Mouse (Mus musculus): ENCODE results near the gene Fam126b.
"Not testable (repeated sequence)": the region's sequence is repeated elsewhere in the genome, so short reads cannot be mapped to it uniquely, and the experiment has no call there.

The Fam126b gene

GRCm38 (mm10) chr1:58568456-58569130, 17.5 kb downstream of the Fam126b start:
- no peak for DNase-seq

DNA sequence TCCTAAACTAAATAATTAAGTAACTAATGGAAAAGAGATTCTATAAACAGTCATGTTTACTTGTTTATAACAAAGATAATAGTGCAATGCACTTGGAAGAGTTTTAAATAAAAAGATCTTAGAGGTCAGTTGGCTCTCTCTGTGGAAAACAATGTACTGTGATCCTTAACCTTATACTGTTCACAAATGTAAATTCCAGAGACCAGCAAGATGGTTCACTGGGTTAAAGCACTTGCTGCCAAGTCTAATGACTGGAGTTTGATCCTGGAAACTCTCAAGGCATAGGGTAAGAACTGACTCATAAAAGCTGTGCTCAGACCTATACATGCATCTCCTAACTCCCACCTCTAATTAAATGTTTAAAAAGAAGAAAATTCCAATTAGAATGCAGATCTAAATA, 19.5 kb downstream of the Fam126b start:
- no peak for DNase-seq

GRCm38 (mm10) chr1:58564981-58565380, 21.1 kb downstream of the Fam126b start:
- no peak for DNase-seq

- peak; percentile 71 for DNase-seq
These were observed 23.7 kb downstream of the Fam126b start for GRCm38 (mm10) chr1:58562455-58562854.

- not testable (repeated sequence) for DNase-seq
These were observed 25.8 kb downstream of the Fam126b start for GRCm38 (mm10) chr1:58560370-58560769.

DNA sequence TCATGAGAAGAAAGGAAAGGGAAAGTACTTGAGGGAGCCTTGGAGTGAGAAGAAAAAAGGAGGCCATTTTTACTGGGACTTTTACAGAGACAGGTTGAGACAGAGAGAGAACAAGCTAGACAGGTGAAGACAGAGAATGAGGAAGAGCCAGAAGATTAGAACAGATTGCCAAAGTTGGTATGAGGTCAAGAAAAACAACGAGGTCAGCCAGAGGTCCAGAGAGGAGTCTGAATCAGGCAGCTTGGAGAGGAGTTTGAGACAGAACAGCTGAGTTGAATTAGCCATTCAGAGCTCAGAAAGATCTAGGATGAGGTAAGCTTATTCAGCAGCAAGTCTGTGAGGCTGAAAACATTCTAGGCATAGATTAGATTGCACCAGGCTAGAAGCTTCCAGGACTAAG, 44.7 kb downstream of the Fam126b start:
- no peak for DNase-seq

DNA sequence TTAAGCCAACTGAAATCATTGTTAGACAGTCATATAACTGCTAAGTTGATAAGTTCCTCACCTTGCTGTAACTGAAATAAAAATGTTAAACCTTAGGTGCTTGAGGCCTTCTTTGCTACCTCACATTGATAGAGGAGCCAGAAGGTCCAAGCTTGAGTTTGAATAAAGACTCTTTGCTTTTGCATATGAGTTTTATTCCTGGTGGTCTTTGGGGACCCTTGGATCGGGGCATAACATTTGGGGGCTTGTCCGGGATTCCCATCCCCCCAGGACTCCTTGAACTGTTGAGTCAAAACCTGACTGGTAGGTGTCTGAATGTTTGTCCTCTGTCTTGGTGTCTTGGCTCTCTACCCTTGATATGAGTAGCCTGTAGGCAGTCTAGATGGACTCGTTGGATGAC, 78.9 kb downstream of the Fam126b start:
- no peak for DNase-seq

DNA sequence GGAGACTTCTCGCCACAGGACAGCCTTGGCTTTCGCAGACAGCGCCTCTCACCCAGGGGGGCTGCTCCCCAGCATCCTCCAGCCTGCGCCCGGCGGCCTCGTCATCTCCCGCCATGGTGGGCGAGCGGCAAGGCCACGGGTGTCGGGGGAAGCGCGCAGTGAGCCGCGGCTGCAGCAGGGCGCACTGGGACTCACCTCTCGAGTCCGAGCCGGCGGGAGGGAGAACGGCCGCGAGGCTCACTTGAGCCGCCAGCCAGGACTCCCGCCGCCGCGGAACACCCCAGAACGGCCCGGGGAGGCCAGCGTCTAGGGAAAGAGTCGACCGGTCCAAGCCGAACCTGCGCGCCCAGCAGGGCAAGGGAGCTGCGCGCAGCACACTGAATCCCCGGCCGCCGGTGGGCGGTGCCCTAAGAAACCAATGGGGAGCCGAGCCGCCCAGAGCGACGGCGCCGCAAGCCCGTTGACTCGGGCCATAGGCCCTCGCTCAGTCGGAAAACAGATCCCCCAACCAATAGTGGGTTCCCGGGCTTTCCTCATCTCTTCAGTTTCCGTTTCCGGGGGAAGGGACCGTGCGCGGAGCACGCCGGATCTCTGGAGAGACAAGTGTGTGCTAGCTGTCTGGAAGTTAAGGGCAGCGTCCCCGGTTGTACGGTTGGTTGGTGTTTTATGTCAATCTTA, 81.4 kb downstream of the Fam126b start, which contains the start of gene Orc2:
Gene Orc2, minus strand, starts transcription at position 533 of the 678 bp plus-strand sequence.
- peak; percentile 91 for DNase-seq

DNA sequence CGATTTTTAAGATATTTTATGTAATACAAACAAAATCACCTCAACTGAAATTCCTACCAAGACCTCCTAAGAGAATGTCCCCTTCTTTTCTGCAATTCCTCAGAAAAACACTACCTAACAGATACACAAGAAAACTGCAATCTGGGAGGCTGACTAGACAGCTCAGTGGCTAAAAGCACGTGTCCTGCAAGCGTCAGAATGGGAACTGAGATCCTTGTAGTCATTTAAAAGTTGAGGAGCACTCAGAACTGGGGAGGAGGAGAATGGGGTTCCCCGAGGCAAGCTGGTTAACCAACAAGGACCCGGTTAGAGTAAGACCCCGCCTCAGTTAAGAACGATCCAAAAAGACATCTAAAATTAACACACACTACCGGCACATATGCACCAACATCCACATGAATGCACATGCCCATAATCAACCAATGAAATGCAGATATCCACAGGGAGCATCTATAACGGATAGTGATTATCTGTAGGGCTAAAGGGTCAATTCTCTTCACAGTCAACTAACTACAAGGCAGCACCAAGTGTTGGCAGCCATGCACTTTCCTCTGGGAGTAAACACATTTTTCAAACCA, 82.2 kb downstream of the Fam126b start:
- DNase-seq = no peak

- no peak for DNase-seq
These were observed 83.0 kb downstream of the Fam126b start for GRCm38 (mm10) chr1:58503134-58503533.

- DNase-seq = no peak
These were observed 87.4 kb downstream of the Fam126b start for GRCm38 (mm10) chr1:58498758-58499157.

GRCm38 (mm10) chr1:58497678-58498077, 88.4 kb downstream of the Fam126b start:
- no peak for DNase-seq

DNA sequence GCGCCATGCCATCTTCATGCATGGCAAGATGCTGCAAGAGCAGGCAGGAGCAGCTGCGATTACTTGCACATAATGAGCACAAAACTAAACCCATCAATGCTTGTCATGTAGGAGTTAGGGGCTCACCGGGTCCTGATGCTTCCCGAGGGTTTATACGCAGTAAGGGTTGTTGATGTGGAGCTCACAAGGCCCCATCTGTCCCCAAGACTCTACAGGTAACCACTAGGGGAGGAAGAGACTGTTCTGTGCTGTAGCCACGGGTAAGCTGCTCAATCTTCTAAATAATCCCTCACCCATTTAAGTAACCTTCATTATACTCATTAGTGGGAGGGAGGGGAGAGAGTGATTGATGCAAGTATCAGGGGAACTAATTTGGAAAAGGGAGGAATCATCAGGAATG, 90.5 kb downstream of the Fam126b start:
- DNase-seq = no peak

GRCm38 (mm10) chr1:58482647-58483046, 103.5 kb downstream of the Fam126b start:
- DNase-seq = no peak

- no peak for DNase-seq
These were observed 110.5 kb downstream of the Fam126b start for GRCm38 (mm10) chr1:58475662-58476061.

Measured in thymus, postnatal 14 days (tissue).